Mouse (Mus musculus): ENCODE measurements at regions not wholly inside any gene's neighbourhood (a gene's known extent, or its start where the extent isn't known, plus 50 kb on each side); places are given as distances from the start of the nearest gene placed in this dataset.

GRCm38 (mm10) chr4:71218060-71218459 is 539.7 kb downstream of the Gm11232 start:
- DNase-seq, result no peak

DNA sequence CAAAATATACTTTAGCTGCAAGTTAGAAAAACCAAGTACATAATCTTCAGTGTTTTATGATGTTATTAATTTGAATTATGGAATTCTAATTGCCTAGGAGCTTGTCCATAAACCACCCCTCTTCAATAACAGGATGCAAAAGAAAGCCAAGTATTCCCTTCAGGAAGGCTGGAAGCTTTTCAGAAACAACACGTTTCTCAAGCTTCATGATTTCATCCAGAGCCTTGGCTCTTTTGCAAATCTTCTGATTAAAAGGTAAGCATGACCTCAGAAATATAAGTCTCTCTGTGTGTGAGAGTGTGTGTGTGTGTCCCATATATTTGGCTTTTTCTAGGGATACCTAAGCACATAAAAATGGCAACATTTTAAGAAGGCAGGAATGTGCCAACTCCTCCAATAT is 570.0 kb downstream of the Gm11232 start:
- no peak for DNase-seq

DNA sequence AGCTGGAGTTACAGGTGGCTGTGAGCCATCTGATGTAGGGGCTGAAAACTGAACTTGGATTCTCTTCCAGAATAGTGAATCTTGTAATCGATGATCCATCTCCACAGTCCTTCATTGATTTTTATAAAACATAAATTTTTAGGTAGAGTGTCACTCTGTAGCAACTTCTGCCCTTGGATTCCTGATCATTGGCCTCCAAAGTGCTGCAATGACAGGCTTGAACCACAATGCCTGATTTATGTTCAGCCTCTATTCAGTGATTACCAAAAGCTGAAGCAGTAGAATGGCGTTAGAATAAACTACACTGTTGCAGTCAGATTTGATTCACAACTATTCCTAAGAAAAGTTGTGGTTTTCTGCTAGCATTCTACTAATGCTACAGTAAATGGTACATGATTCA is 580.1 kb downstream of the Gm11232 start:
- DNase-seq, result no peak

DNA sequence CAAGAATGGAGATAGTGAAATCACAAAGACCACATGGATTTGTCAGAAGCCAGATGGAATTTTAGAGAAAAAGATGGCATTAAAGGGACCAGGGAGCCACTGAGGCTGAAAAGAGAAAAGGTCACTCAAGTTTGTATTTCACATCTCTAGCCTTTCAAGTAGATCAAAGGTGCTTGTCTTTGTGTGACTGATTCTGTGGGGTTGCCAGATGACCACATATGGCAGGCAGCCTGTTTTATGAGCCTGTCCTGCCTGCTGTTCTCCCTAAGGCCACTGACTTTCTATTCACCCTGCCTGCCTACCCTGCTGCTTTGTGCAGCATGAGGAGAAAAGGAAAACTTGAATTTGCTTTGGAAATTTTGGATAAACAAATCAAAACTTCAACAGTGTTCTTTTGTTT is 592.0 kb downstream of the Gm11232 start:
- no peak for DNase-seq

DNA sequence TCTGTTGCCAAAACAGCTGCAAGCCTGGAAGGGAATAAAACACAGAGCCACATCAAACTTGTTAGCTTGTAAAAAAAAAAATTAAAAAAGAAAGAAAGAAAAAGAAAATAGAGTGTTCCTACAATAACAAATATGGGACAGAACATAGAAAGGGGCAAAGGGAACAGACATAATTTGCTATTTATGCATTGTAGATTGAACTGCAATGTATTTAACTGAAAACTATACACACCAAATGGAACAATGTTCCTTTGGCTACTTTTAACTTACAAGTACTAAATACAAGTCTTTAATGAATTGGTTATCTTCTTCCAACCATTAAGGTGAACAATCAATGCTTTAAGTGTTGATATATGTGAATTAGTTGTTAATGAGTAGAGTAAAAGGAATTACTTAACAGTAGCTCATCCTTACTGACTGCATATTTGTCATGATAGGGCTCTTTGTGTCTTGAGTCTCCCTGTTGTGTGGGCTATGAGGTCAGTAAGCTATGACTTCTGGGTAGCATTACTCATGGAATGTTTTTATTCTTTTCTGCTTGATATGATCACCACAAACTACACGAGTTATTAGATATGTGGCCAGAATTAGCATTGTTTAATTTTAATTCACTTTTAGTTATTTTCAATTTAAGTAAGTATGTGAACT is 597.0 kb upstream of the Megf9 start:
- DNase-seq, result no peak

GRCm38 (mm10) chr4:71130946-71131669 is 596.3 kb upstream of the Megf9 start:
- peak in 1 of 2 experiments; percentile 7 for DNase-seq

GRCm38 (mm10) chr4:71129306-71129705 is 594.5 kb upstream of the Megf9 start:
- peak in 1 of 2 experiments; percentile 2 for DNase-seq

Data from layer of hippocampus, postnatal 36 days (tissue).